Mouse (Mus musculus) adipocyte (in vitro differentiated cells): ENCODE data around the gene Agtrap.
A peak's percentile ranks its signal among the peaks of the same experiment; 100 is the strongest.
"Not testable (repeated sequence)": the region's sequence is repeated elsewhere in the genome, so short reads cannot be mapped to it uniquely, and the experiment has no call there.

Source experiments
- DNase-seq: peaks from one replicate; pipeline ENCODE4 v3.0.0-alpha.2; 2016; ENCODE audit warnings: low spot score

The Agtrap gene

GRCm38 (mm10) chr4:148075259-148075658, 12.6 kb downstream of the Agtrap start:
- DNase-seq: no peak

DNA sequence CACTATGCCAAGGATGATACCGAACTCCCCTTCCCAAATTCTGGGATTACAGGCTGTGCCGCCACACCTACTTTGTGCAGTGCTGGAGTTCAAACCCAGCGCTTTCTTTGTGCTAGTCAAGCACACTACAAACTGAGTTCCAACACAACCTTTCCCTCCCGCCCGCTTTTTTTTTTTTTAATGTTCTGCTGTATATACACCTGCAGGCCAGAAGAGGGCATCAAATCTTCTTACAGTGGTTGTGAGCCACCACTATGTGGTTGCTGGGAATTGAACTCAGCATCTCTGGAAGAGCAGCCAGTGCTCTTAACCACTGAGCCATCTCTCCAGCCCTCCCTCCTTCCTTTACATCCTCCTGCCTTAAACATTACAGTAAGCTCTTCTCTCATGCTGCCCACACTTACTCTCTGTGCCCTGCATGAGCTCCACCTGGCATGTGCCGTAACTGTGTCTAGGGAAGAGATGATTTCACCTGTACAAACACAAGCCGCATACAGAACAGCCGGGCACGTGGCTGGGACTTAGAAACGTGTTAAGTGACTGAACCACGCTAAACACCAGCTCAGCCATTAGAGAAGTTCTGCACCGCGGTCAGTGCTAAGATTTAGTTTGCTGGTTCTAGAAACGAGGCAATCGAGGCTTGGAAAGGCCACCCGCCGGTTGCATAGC, 13.2 kb downstream of the Agtrap start:
- DNase-seq: peak; percentile 38

DNA sequence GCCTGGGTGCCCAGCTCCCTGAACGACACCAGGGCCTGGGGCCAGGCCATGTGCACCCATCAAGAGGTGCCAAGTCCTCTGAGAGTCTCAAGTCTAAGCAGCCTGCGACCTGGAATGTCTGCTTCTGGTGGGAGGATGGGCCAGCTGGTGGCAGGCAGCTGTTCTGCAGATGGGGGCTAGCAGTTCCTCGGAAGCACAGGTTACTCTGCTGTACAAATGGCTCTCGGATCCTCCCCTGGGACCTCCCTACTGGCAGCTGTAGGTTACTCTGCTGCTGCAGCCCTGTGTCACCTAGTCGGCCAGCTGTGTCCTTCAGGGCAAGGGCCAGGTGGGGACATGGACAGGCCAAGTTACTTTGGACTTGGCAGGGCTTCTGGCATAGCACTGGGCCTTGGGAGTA, 16.3 kb downstream of the Agtrap start:
- DNase-seq: no peak

GRCm38 (mm10) chr4:148069602-148070218, 18.1 kb downstream of the Agtrap start:
- no peak for DNase-seq

DNA sequence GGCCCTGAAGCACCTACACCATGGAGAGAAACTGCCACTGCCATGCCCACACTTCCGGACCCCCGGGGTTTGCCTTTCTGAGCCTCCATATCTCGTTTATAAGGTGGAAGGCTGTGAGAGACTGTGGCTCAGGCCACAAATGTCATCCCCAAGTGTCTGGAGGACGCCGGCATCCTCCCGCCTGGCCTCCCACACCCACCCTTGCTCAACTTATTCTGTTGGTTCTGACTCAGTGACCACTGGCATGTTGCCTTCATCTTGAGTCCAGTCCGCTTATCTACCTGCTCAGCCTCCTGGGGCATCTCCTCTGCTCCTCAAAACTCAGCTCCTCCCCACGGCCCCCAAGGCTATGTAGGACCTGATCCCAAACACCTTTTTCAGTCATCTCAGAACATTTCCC, 20.5 kb downstream of the Agtrap start:
- DNase-seq: peak; percentile 44

DNA sequence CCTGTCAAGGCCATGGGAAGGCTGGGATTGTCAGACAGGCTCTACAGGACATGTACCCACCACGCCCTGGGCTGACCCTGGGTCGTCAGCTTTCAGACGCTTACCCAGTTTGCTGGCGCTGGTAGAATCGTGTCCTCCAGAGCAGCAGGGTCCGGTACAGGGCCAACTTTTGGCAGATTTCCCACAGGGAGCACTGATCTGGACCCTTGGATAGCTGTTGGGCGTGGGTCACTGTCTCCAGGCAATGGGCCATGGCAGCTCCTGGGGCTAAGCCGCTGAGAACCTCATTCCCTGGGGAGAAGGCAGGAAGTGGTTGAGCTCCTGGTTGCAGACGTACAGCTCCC, 21.5 kb downstream of the Agtrap start:
- DNase-seq: peak; percentile 47

DNA sequence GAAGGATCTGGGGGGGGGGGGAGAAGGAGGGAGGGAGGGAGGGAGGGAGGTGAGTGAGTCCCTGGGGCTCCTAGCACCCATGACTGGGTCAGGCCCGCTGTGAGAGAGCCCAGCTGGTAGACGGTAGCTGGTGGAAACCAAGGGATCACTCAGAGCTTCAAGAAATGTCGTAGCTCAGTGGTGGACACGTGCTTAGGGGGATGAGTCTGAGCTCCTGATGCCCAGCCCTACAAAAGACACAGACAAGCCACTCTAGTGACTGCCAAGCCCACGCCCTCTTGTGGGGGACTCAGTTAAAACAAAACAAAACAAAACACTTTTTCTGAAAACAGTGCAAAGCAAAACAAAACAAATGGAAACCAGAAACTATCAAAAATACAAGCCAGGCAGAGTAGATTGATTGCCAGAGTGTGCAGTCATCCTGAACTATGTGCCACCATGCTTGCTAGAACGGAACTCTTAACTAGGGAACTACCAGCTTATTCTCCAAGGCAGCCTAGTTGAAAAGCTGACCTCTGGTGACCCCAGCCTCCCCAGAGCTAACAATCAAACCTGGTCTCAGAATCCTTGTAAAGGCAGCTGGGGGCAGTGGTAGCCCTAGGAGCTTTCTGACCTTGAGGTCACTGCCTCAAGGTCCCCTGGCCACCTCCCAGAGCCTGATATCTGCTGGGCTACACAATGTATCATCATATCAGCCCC, 22.0 kb downstream of the Agtrap start:
- DNase-seq: peak; percentile 62

GRCm38 (mm10) chr4:148061086-148061480, 26.7 kb downstream of the Agtrap start:
- no peak for DNase-seq

DNA sequence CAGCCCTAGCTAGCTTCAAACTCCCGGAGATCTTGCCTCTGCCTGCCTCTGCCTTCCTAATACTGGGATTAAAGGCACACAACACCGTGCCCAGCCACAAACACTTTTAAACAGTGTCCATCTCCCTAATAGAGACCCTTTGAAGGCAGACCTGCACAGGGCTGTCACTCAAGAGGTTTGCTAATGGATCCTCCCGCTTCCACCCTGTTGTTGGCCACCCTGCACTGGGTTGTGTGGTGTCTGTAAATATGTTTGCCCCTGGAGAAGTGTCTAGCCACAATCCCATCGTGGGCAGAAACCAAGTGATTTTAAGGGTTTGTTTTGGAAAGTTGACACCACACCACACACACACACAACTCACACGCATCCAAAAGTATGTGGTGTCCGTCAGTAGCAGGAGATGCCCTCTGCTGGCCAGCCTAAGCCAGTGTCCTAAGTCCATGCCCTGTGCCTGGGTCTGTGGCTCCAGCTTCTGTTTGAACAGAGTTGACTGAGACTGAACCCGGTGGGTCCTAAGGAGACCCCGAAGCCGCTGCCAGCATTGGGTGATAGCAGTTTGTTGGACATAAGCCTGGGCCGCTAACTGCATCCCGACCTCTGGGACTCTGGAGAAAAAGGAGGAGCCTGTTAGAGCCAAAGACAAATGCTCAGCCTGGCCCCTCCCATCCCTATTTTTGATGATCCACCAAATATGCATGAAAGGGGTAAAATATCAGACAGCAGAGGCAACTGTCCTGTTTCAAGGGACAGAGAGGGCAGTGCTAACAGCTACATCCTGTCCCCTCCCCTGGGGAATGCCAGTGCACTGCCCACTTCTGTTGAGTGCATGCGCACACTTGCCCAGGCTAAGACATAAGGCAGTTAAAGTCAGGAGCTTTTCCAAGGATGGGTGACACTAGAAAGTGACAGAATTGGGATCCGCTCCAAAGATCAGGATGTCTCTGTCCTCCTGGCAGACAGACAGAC, 27.4 kb downstream of the Agtrap start:
- DNase-seq: peak; percentile 54

DNA sequence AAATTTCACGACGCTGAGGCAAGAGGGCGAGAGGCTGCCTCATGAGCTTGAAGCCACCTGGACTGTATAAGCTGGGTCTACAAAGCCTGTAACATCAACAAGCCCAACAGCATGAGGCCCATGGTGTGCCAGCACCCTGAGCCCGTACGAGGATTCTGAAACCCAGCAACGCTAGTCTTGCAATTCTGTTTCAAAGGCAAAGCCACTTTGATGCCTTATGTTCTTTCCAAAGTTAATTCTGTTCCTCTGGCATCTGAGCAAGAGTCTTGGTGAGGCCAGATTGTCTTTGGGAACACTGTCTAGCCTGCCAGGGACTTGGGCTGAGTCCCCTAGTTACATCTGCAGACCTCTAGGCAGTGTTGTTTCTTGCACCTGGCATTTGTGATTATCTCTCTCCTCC, 28.8 kb downstream of the Agtrap start:
- DNase-seq: no peak

- no peak for DNase-seq
These were observed 29.5 kb downstream of the Agtrap start for GRCm38 (mm10) chr4:148058218-148058819.

GRCm38 (mm10) chr4:148057661-148058209, 30.1 kb downstream of the Agtrap start:
- DNase-seq: no peak

DNA sequence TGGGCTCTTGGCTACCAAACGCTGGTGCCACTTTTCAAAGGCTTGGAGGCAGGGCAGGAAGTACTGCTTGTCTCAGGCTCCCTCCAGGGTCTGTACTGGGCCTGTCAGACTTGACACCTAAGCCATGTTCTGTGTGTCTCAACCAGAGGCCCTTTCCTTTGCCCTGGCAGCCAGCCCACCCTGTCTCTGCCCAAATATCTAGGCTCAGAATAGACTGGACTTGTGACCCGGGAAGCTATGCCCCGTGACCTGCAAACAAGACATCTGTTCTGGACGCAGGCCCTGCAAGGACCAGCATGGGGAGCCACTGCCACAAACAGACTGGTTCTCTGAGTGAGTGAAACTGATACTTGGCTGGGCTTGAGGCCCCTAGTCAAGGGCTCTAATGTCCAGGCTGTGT, 31.0 kb downstream of the Agtrap start:
- DNase-seq: peak; percentile 91

DNA sequence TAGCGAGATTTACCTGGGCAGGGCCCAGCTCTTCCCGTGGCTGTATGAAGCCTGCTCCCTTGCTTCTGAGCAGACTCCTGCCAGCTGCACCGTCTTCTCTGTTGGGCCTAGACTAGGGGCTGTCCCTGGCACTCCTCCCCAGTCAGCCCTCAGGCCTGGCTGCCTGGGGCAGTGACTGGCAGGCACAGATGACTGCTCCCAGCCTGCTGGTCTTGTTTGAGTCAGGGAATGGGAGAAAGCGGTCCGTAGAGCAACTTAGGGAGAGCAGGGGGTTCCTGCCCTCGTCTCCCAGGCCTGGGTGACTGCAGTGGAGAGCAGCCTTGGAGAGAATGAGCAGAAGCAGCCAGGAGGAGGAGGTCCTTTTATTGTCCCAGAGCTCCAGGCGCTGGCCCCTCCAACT, 31.6 kb downstream of the Agtrap start:
- no peak for DNase-seq

GRCm38 (mm10) chr4:148054961-148055695, 32.7 kb downstream of the Agtrap start:
- no peak for DNase-seq

- no peak for DNase-seq
These were observed 34.4 kb downstream of the Agtrap start for GRCm38 (mm10) chr4:148053417-148053920.

- DNase-seq: no peak
These were observed 34.9 kb downstream of the Agtrap start for GRCm38 (mm10) chr4:148052976-148053375.

DNA sequence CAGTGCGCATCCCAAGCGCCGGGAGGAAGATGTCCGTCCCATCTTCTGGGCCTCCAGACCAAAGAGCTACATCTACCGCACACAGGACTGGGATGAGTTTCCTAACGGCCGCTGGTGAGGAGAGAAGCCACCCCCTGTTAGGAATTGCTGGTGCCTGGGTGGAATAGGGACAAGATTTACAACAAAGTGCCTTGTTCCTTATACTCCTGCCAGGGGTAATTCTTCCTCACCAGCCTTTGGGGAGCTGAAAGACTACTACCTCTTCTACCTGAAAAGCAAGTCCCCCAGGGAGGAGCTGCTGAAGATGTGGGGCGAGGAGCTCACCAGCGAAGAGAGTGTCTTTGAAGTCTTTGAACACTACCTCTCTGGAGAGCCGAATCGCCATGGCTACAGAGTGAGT, 35.9 kb downstream of the Agtrap start:
- DNase-seq: no peak

GRCm38 (mm10) chr4:148051046-148051776, 36.6 kb downstream of the Agtrap start:
- DNase-seq: no peak

DNA sequence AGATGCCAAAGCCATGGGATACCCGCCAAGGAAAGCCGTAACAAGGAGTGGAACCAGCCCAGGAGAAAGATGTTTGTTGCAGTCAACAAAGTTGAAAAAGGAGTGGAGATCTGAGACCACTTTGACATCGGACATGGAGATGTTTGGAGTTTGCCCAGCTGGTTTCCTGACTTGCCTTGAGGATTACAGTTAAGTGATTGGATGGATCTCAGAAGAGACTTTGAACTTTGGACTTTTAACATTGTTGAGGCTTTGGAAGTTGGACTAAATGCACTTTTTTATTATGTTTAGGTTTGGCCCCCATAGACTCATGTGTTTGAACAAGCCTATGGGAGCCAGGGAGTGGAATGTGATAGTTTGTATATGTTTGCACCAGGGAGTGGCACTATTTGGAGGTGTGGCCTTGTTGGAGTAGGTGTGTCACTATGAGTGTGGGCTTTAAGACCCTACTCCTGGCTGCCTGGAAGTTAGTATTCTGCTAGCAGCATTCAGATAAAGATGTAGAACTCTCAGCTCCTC, 37.4 kb downstream of the Agtrap start:
- DNase-seq: not testable (repeated sequence)
